Mouse (Mus musculus) midbrain, embryonic 14.5 days (tissue): Measurements from ENCODE around the gene Snap23. TPM values are rescaled to one million over a fixed set of nuclear protein-coding genes. Genes with fewer than 3 reads are reported as not detected.

Source experiments
- ATAC-seq: fragments of 200-750 bp; cut with Nextera tagmentation; 2 replicates; pipeline ENCODE4 v1.8.0; 2017; ENCODE audit warnings: moderate number of reproducible peaks, moderate library complexity; ENCODE audit not compliant: low FRiP score, low TSS enrichment
- DNase-seq: peaks from one replicate; pipeline ENCODE4 v3.0.0-alpha.2; 2015
- H3K27ac ChIP-seq: fragments of 300-500 bp; sonication (generic); replicated peaks from 2 replicates; pipeline ENCODE4 v1.5.1; 2014; ENCODE audit warnings: mild to moderate bottlenecking, low read depth, low read length, moderate library complexity
- H3K27me3 ChIP-seq: fragments of 300-500 bp; sonication (generic); 2 replicates; pipeline ENCODE4 v1.6.1; 2014; ENCODE audit warnings: low read length, control low read depth, mixed read lengths; ENCODE audit not compliant: control insufficient read depth, insufficient read depth
- H3K36me3 ChIP-seq: fragments of 300-500 bp; sonication (generic); 2 replicates; pipeline ENCODE4 v1.6.1; 2014; ENCODE audit warnings: low read length, control low read depth; ENCODE audit not compliant: control insufficient read depth, insufficient read depth
- H3K4me1 ChIP-seq: fragments of 300-500 bp; sonication (generic); 2 replicates; pipeline ENCODE4 v1.6.1; 2014; ENCODE audit warnings: mild to moderate bottlenecking, antibody characterized with exemption, low read length, control low read depth; ENCODE audit not compliant: control insufficient read depth, insufficient read depth
- H3K4me2 ChIP-seq: fragments of 300-500 bp; sonication (generic); 2 replicates; pipeline ENCODE4 v1.6.1; 2014; ENCODE audit warnings: mild to moderate bottlenecking, low read length, moderate library complexity
- H3K4me3 ChIP-seq: fragments of 300-500 bp; sonication (generic); replicated peaks from 2 replicates; pipeline ENCODE4 v1.5.1; 2014; ENCODE audit warnings: low read depth, low read length
- H3K9ac ChIP-seq: fragments of 300-500 bp; sonication (generic); replicated peaks from 2 replicates; pipeline ENCODE4 v1.6.1; 2014; ENCODE audit warnings: mild to moderate bottlenecking, low read length, moderate library complexity
- H3K9me3 ChIP-seq: fragments of 300-500 bp; sonication (generic); 2 replicates; pipeline ENCODE4 v1.6.1; 2016; ENCODE audit warnings: low read length, control low read depth, mixed read lengths; ENCODE audit not compliant: control insufficient read depth
- WGBS: fragments of 180-500 bp; shearing (Covaris S2); extraction: QIAGEN DNeasy Blood & Tissue Kit; methylation state at CpG from one replicate; pipeline ENCODE4 v1.1.7; 2014; 5-methylcytosine and 5-hydroxymethylcytosine counted together
- polyA plus RNA-seq: library from polyadenylated mRNA; unstranded; fragments of >200 nt; fragmentation: Nextera tagmentation; extraction: Ambion mirVana; gene quantifications from 2 replicates; pipeline ENCODE4 v1.2.1, GENCODE M21; 2014

Snap23 gene
- polyA plus RNA-seq = 11.9 and 20.2 TPM in 2 replicates

- Histone ChIP-seq H3K36me3 (no peaks in the 10 kb centered on the region), H3K4me1 (peaks cover 17% of the 10 kb centered on the region), H3K27ac (peak within 1 kb of the TSS; percentile 56; the same call in 1 of the 2 replicates), H3K9ac (peak within 1 kb of the TSS; percentile 76), H3K27me3 (no peaks in the 10 kb centered on the region), H3K4me3 (peak within 1 kb of the TSS; percentile 76), H3K9me3 (no peaks in the 10 kb centered on the region), H3K4me2 (peak within 1 kb of the TSS; percentile 61)
- WGBS = 2% methylated on average over 42 of the region's 42 CpGs
- peak; percentile 97 for DNase-seq
- peak; percentile 87 for ATAC-seq
These were observed at the start of gene Snap23 for GRCm38 (mm10) chr2:120566886-120567797. Gene Snap23 (plus strand): TSS chr2:120567671.

- 92% methylated on average over 5 of the region's 5 CpGs for whole genome bisulfite sequencing
- H3K27ac ChIP-seq = no peak overlapping the region
These were observed 48.8 kb upstream of the Snap23 start for GRCm38 (mm10) chr2:120518547-120519210.

GRCm38 (mm10) chr2:120526771-120527170 lies 40.7 kb upstream of the Snap23 start:
- no peaks in the 10 kb centered on the region for H3K4me1 ChIP-seq
- no peak overlapping the region for H3K9ac ChIP-seq
- H3K4me2 ChIP-seq = no peak overlapping the region
- ATAC-seq (no peak), DNase-seq (no peak)
- peaks cover 96% of the 10 kb centered on the region for H3K36me3 ChIP-seq
- WGBS = 95% methylated on average over 5 of the region's 5 CpGs
- no peaks in the 10 kb centered on the region for H3K27me3 ChIP-seq
- H3K27ac ChIP-seq = no peak overlapping the region
- H3K4me3 ChIP-seq = no peak overlapping the region
- no peaks in the 10 kb centered on the region for H3K9me3 ChIP-seq

More at GRCm38 (mm10) chr2:120518547-120519210, 48.8 kb upstream of the Snap23 start:
- Histone ChIP-seq H3K27me3 (no peaks in the 10 kb centered on the region), H3K4me1 (no peaks in the 10 kb centered on the region), H3K4me2 (no peak overlapping the region), H3K9me3 (no peaks in the 10 kb centered on the region), H3K4me3 (no peak overlapping the region), H3K9ac (no peak overlapping the region), H3K36me3 (peaks cover 98% of the 10 kb centered on the region)
- ATAC-seq (no peak), DNase-seq (no peak)

GRCm38 (mm10) chr2:120529531-120529930 lies 37.9 kb upstream of the Snap23 start:
- H3K4me1 ChIP-seq = no peaks in the 10 kb centered on the region
- H3K27ac ChIP-seq = no peak overlapping the region
- DNase-seq = peak; percentile 11
- ATAC-seq = no peak
- H3K36me3 ChIP-seq = peaks cover 94% of the 10 kb centered on the region
- H3K4me3 ChIP-seq = no peak overlapping the region
- no peaks in the 10 kb centered on the region for H3K27me3 ChIP-seq
- no peaks in the 10 kb centered on the region for H3K9me3 ChIP-seq
- H3K4me2 ChIP-seq = no peak overlapping the region
- no peak overlapping the region for H3K9ac ChIP-seq

GRCm38 (mm10) chr2:120531223-120531622 lies 36.2 kb upstream of the Snap23 start:
- no peaks in the 10 kb centered on the region for H3K9me3 ChIP-seq
- no peaks in the 10 kb centered on the region for H3K4me1 ChIP-seq
- H3K4me2 ChIP-seq = no peak overlapping the region
- H3K9ac ChIP-seq = no peak overlapping the region
- H3K27ac ChIP-seq = no peak overlapping the region
- H3K27me3 ChIP-seq = no peaks in the 10 kb centered on the region
- H3K36me3 ChIP-seq = peaks cover 90% of the 10 kb centered on the region
- WGBS = 98% methylated on average over 4 of the region's 4 CpGs
- ATAC-seq = no peak
- no peak overlapping the region for H3K4me3 ChIP-seq
- no peak for DNase-seq

GRCm38 (mm10) chr2:120539333-120539732 lies 28.1 kb upstream of the Snap23 start:
- Histone ChIP-seq H3K4me1 (peaks cover 7% of the 10 kb centered on the region; the same call in 1 of the 2 replicates), H3K27me3 (no peaks in the 10 kb centered on the region), H3K9ac (no peak overlapping the region), H3K36me3 (peaks cover 19% of the 10 kb centered on the region), H3K4me3 (no peak overlapping the region), H3K27ac (peak overlapping the region; percentile 45; the same call in 1 of the 2 replicates), H3K4me2 (0 out of 2 replicates have a peak overlapping the region, but pooled peaks have one; percentile 17), H3K9me3 (no peaks in the 10 kb centered on the region)
- no peak for ATAC-seq
- WGBS = 56% methylated on average over 3 of the region's 3 CpGs
- DNase-seq = peak; percentile 17

- peaks cover 14% of the 10 kb centered on the region for H3K36me3 ChIP-seq
- H3K27me3 ChIP-seq = no peaks in the 10 kb centered on the region
- no peak overlapping the region for H3K9ac ChIP-seq
- H3K27ac ChIP-seq = no peak overlapping the region
- H3K4me3 ChIP-seq = no peak overlapping the region
- WGBS = 30% methylated on average over 1 of the region's 1 CpGs
- H3K4me2 ChIP-seq = no peak overlapping the region
- peak; percentile 50; the same call in 1 of the 2 replicates for ATAC-seq
- no peaks in the 10 kb centered on the region for H3K9me3 ChIP-seq
- peaks cover 7% of the 10 kb centered on the region; the same call in 1 of the 2 replicates for H3K4me1 ChIP-seq
- DNase-seq = peak; percentile 82
These were observed 27.7 kb upstream of the Snap23 start for GRCm38 (mm10) chr2:120539778-120540208.

- 98% methylated on average over 2 of the region's 2 CpGs for WGBS
- H3K27me3 ChIP-seq = no peaks in the 10 kb centered on the region
- no peaks in the 10 kb centered on the region for H3K9me3 ChIP-seq
- ATAC-seq (no peak), DNase-seq (no peak)
- H3K27ac ChIP-seq = no peak overlapping the region
- H3K4me1 ChIP-seq = peaks cover 3% of the 10 kb centered on the region; the same call in 1 of the 2 replicates
- H3K9ac ChIP-seq = no peak overlapping the region
- peaks cover 16% of the 10 kb centered on the region for H3K36me3 ChIP-seq
- no peak overlapping the region for H3K4me3 ChIP-seq
- H3K4me2 ChIP-seq = no peak overlapping the region
These were observed 22.7 kb upstream of the Snap23 start for GRCm38 (mm10) chr2:120544732-120545131.
